Mouse (Mus musculus): Measurements from ENCODE around the gene Chst3.
"Not testable (repeated sequence)": the region's sequence is repeated elsewhere in the genome, so short reads cannot be mapped to it uniquely, and the experiment has no call there.

The Chst3 gene

GRCm38 (mm10) chr10:60197406-60197821 is 21.6 kb downstream of the Chst3 start:
- DNase-seq (ENCODE audit: low spot score in 2 of 2) = no peak

GRCm38 (mm10) chr10:60196971-60197370 is 22.1 kb downstream of the Chst3 start:
- no peak for DNase-seq (ENCODE audit: low spot score in 2 of 2)

- DNase-seq (ENCODE audit: low spot score in 2 of 2) = no peak
Observed at GRCm38 (mm10) chr10:60195087-60195486, 24.0 kb downstream of the Chst3 start.

GRCm38 (mm10) chr10:60193532-60194423 is 25.3 kb downstream of the Chst3 start:
- peak; percentile 59 to 68 for DNase-seq (ENCODE audit: low spot score in 2 of 2)

- DNase-seq (ENCODE audit: low spot score in 2 of 2) = peak in 1 of 2 experiments; percentile 78
Observed at GRCm38 (mm10) chr10:60191796-60192195, 27.3 kb downstream of the Chst3 start.

- no peak for DNase-seq (ENCODE audit: low spot score in 2 of 2)
Observed at GRCm38 (mm10) chr10:60189534-60190186, 29.4 kb downstream of the Chst3 start.

GRCm38 (mm10) chr10:60186191-60186945 is 32.7 kb downstream of the Chst3 start:
- no peak for DNase-seq (ENCODE audit: low spot score in 2 of 2)

- DNase-seq (ENCODE audit: low spot score in 2 of 2) = no peak
Observed at GRCm38 (mm10) chr10:60185023-60185709, 33.9 kb downstream of the Chst3 start.

- not testable (repeated sequence) for DNase-seq (ENCODE audit: low spot score in 2 of 2)
Observed at GRCm38 (mm10) chr10:60175306-60175705, 43.8 kb downstream of the Chst3 start.

- DNase-seq (ENCODE audit: low spot score in 2 of 2) = no peak
Observed at GRCm38 (mm10) chr10:60174506-60174905, 44.6 kb downstream of the Chst3 start.

GRCm38 (mm10) chr10:60173035-60173434 is 46.0 kb downstream of the Chst3 start:
- peak; percentile 69 to 78 for DNase-seq (ENCODE audit: low spot score in 2 of 2)

- DNase-seq (ENCODE audit: low spot score in 2 of 2) = no peak
Observed at GRCm38 (mm10) chr10:60172306-60172705, 46.8 kb downstream of the Chst3 start.

GRCm38 (mm10) chr10:60171368-60171767 is 47.7 kb downstream of the Chst3 start:
- no peak for DNase-seq (ENCODE audit: low spot score in 2 of 2)

GRCm38 (mm10) chr10:60170326-60171089 is 48.6 kb downstream of the Chst3 start:
- no peak for DNase-seq (ENCODE audit: low spot score in 2 of 2)

GRCm38 (mm10) chr10:60168960-60169359 is 50.1 kb downstream of the Chst3 start:
- no peak for DNase-seq (ENCODE audit: low spot score in 2 of 2)

GRCm38 (mm10) chr10:60168306-60168705 is 50.8 kb downstream of the Chst3 start:
- no peak for DNase-seq (ENCODE audit: low spot score in 2 of 2)

GRCm38 (mm10) chr10:60166068-60166467 is 53.0 kb downstream of the Chst3 start:
- DNase-seq (ENCODE audit: low spot score in 2 of 2) = no peak

GRCm38 (mm10) chr10:60164869-60165268 is 54.2 kb downstream of the Chst3 start:
- no peak for DNase-seq (ENCODE audit: low spot score in 2 of 2)

- DNase-seq (ENCODE audit: low spot score in 2 of 2) = no peak
Observed at GRCm38 (mm10) chr10:60162973-60163255, 56.1 kb downstream of the Chst3 start.

GRCm38 (mm10) chr10:60162184-60162972 is 56.7 kb downstream of the Chst3 start:
- not testable (repeated sequence) for DNase-seq (ENCODE audit: low spot score in 2 of 2)
